Mouse (Mus musculus) CH12.LX (cell line): ENCODE results near the gene Chd9.

ENCODE experiments used
- CTCF ChIP-seq, 2 experiments: IDR thresholded peaks in 1 of 2; conservative IDR thresholded peaks in 1 of 2; 2 replicates each; pipeline ENCODE4 v1.5.1; 2011 to 2012; ENCODE audit warnings: low read depth in 2 of 2, low read length in 2 of 2, improper control_type of control experiment in 1 of 2, inconsistent platforms in 1 of 2, mild to moderate bottlenecking in 1 of 2, moderate library complexity in 1 of 2
- E2F4 ChIP-seq: IDR thresholded peaks from 2 replicates; pipeline ENCODE4 v1.6.1; 2011; ENCODE audit warnings: low read depth, low read length, improper control_type of control experiment; ENCODE audit not compliant: insufficient replicate concordance
- MAFK ChIP-seq: IDR thresholded peaks from 2 replicates; pipeline ENCODE4 v1.6.1; 2011; ENCODE audit warnings: low read length, improper control_type of control experiment; ENCODE audit not compliant: insufficient replicate concordance
- PAX5 ChIP-seq: IDR thresholded peaks from 2 replicates; pipeline ENCODE4 v1.6.1; 2012; ENCODE audit warnings: low read length, inconsistent platforms, mixed read lengths
- POLR2AphosphoS2 ChIP-seq: IDR thresholded peaks from 2 replicates; pipeline ENCODE4 v1.6.1; 2011; ENCODE audit warnings: low read depth, low read length, improper control_type of control experiment
- ZC3H11A ChIP-seq: IDR thresholded peaks from 2 replicates; pipeline ENCODE4 v1.6.1; 2012; ENCODE audit warnings: low read depth, mild to moderate bottlenecking, inconsistent platforms, low read length, improper control_type of control experiment
- ZNF384 ChIP-seq: IDR thresholded peaks from 2 replicates; pipeline ENCODE4 v1.6.1; 2012; ENCODE audit warnings: low read depth, low read length, improper control_type of control experiment, inconsistent platforms

- no peak for TF ChIP-seq MAFK
- TF ChIP-seq CTCF (conservative IDR thresholded peaks at IDR 0.05 in 1 of 2, IDR thresholded peaks at IDR 0.05 in 1 of 2; ENCODE audit: low read depth in 2 of 2, low read length in 2 of 2), result no peak
- no peak for TF ChIP-seq POLR2AphosphoS2
- no peak for TF ChIP-seq ZNF384
- no peak for TF ChIP-seq PAX5
- no peak for TF ChIP-seq E2F4
- TF ChIP-seq ZC3H11A, result no peak
Observed at GRCm38 (mm10) chr8:90965467-90966170, 137.5 kb downstream of the Chd9 start.
